Mouse (Mus musculus) neutrophil, adult 5-6 weeks (primary cell): Measurements from ENCODE around the gene Ubxn6. TPM values are rescaled to one million over a fixed set of nuclear protein-coding genes. Genes with fewer than 3 reads are reported as not detected.

Experiments
- total RNA-seq: library from RNA; stranded (forward); fragments of 200-1000 nt; gene quantifications from 2 replicates; pipeline ENCODE4 v1.2.3, GENCODE M21; 2017

Gene Ubxn6
- total RNA-seq, 1 experiment from 2014 or later, result 31.3 TPM

Other genes starting within 250 kb of the Ubxn6 start
- 8.3 and 11.8 TPM in 2 replicates for gene Zfp119a, start 196.1 kb downstream of the Ubxn6 start, total RNA-seq
- gene Zfp959, start 182.9 kb downstream of the Ubxn6 start, total RNA-seq, result 46.8 and 51.0 TPM in 2 replicates
- 14.4 and 17.6 TPM in 2 replicates for gene Zfp119b, start 125.5 kb downstream of the Ubxn6 start, total RNA-seq
- gene Ebi3, start 122.4 kb downstream of the Ubxn6 start, total RNA-seq, result 19.0 and 30.3 TPM in 2 replicates
- gene Yju2, start 115.9 kb downstream of the Ubxn6 start, total RNA-seq, result 19.8 and 20.5 TPM in 2 replicates
- gene Shd, start 104.6 kb downstream of the Ubxn6 start, total RNA-seq, result 1.4 and 1.7 TPM in 2 replicates
- not detected in 2 replicates for gene Fsd1, start 88.5 kb downstream of the Ubxn6 start, total RNA-seq
- gene Stap2, start 69.4 kb downstream of the Ubxn6 start, total RNA-seq, result 1.6 TPM in 1 of 2 replicates, not detected in the other
- gene Mpnd, start 69.3 kb downstream of the Ubxn6 start, total RNA-seq, result 64.9 and 86.9 TPM in 2 replicates
- gene Sh3gl1, start 38.4 kb downstream of the Ubxn6 start, total RNA-seq, result 44.8 and 48.6 TPM in 2 replicates
- 1.4 TPM in 2 replicates for gene Chaf1a, start 34.6 kb downstream of the Ubxn6 start, total RNA-seq
- 153 and 189 TPM in 2 replicates for gene Hdgfl2, start 4.6 kb upstream of the Ubxn6 start, total RNA-seq
- 1.1 and 1.2 TPM in 2 replicates for gene Plin4, start 34.8 kb upstream of the Ubxn6 start, total RNA-seq
- gene Plin5, start 42.6 kb upstream of the Ubxn6 start, total RNA-seq, result 3.4 and 4.0 TPM in 2 replicates
- 126 and 131 TPM in 2 replicates for gene Lrg1, start 47.0 kb upstream of the Ubxn6 start, total RNA-seq
- gene Sema6b, start 65.3 kb upstream of the Ubxn6 start, total RNA-seq, result 11.3 and 11.5 TPM in 2 replicates
- gene Tnfaip8l1, start 87.4 kb upstream of the Ubxn6 start, total RNA-seq, result 1.3 and 1.4 TPM in 2 replicates
- gene Mydgf, start 108.9 kb upstream of the Ubxn6 start, total RNA-seq, result 13.9 and 18.0 TPM in 2 replicates
- gene Dpp9, start 143.9 kb upstream of the Ubxn6 start, total RNA-seq, result 14.0 and 14.5 TPM in 2 replicates
- 22.2 and 23.8 TPM in 2 replicates for gene Fem1a, start 181.8 kb upstream of the Ubxn6 start, total RNA-seq
- 4.8 and 6.4 TPM in 2 replicates for gene Ticam1, start 201.8 kb upstream of the Ubxn6 start, total RNA-seq
- 13.5 and 14.2 TPM in 2 replicates for gene Plin3, start 217.8 kb upstream of the Ubxn6 start, total RNA-seq
- gene Arrdc5, start 225.3 kb upstream of the Ubxn6 start, total RNA-seq, result not detected in 2 replicates
- 2.3 and 2.4 TPM in 2 replicates for gene Uhrf1, start 228.3 kb upstream of the Ubxn6 start, total RNA-seq